Comparison of ENCODE assay signal across 18 mouse cellular contexts in the genomic region with DNA sequence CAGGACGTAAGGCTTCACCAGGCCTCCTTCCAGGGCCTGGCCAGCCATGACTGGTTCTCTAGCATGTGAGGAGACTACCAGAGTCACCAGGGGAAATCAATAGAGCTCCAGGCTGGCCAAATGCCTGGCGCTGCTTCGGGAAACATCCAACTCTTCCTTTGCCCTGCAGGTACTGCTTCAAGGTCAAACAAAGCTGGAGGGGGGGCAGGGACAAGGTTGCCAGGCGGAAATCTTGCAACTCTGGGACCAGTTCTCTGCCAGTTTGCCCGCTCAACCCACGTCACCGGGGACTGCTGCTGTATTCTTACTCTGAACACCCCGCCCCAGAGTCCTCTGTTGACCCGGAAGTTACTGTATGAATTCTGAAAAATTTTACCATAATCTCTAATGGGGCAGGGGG. TPM values are rescaled to one million over a fixed set of nuclear protein-coding genes. Genes with fewer than 3 reads are reported as not detected.
DNase-seq lines count a peak whose midpoint lies in the region; ATAC-seq and TF ChIP-seq lines count a peak whose summit lies in the region.
"Had no signal": no experiment of that assay in that cellular context is flagged by ENCODE, and none has a peak within 500 bp of the region (broad histone marks: within the 10 kb centered on the region; RNA-seq: fewer than 3 reads in every experiment).

No protein-coding gene starts in this region.

- 77% methylated on average over 9 of the region's 9 CpGs for WGBS in kidney, embryonic 16.5 days

- H3K4me3 ChIP-seq in kidney, embryonic 16.5 days (ENCODE audit: low read length) = no peak overlapping the region
- H3K4me3 ChIP-seq: forebrain, embryonic 10.5 days; heart, embryonic 15.5 days; limb, embryonic 12.5 days; midbrain, embryonic 10.5 days; neural tube, embryonic 13.5 days had no signal

- TF ChIP-seq CTCF in brain, embryonic 14.5 days (IDR thresholded peaks at IDR 0.05; ENCODE audit: borderline replicate concordance, extremely low read depth, insufficient read depth, insufficient read length) = no peak

- H3K9ac ChIP-seq in kidney, embryonic 16.5 days (replicated peaks; ENCODE audit: low read length) = no peak overlapping the region
- H3K9ac ChIP-seq: heart, embryonic 15.5 days; limb, embryonic 12.5 days; neural tube, embryonic 13.5 days had no signal

- no peak for ATAC-seq in kidney, embryonic 16.5 days (ENCODE audit: low FRiP score, low TSS enrichment)
- ATAC-seq: CD4-positive, CD25-positive, alpha-beta regulatory T cell, adult 4 months had no signal

- TF ChIP-seq POLR2A in brain, embryonic 14.5 days (IDR thresholded peaks at IDR 0.05; ENCODE audit: borderline replicate concordance, extremely low read depth, insufficient read depth, insufficient read length, poor library complexity, severe bottlenecking) = no peak

- no peaks in the 10 kb centered on the region for H3K9me3 ChIP-seq in kidney, embryonic 16.5 days (ENCODE audit: low read length)
- H3K9me3 ChIP-seq: forebrain, embryonic 10.5 days; G1E; heart, embryonic 15.5 days; midbrain, embryonic 10.5 days; neural tube, embryonic 13.5 days had no signal

- peak; percentile 56 for DNase-seq in adrenal gland, postnatal 10 days
- DNase-seq in adrenal gland, adult 2 months = no peak
- DNase-seq in kidney, adult 18-20 months = peak; percentile 36
- peak; percentile 8 for DNase-seq in brain, embryonic 14.5 days (ENCODE audit: low read depth)
- peak; percentile 9 for DNase-seq in kidney, postnatal 14 days
- DNase-seq in heart, postnatal 4 days = no peak
- no peak for DNase-seq in gastrocnemius, postnatal 36 days
- DNase-seq: heart, adult 18-20 months; spleen, adult 18-20 months; thymus, postnatal 14 days had no signal

- no peaks in the 10 kb centered on the region for H3K36me3 ChIP-seq in kidney, embryonic 16.5 days (ENCODE audit: insufficient read depth, low read length)
- H3K36me3 ChIP-seq: forebrain, embryonic 10.5 days; G1E; heart, embryonic 15.5 days; limb, embryonic 12.5 days; midbrain, embryonic 10.5 days; neural tube, embryonic 13.5 days had no signal

- intact Hi-C loops in gastrocnemius, postnatal 36 days (cut with DNase I) = no loop called here

- H3K27ac ChIP-seq in kidney, embryonic 16.5 days (ENCODE audit: low read length) = no peak overlapping the region
- H3K27ac ChIP-seq: forebrain, embryonic 10.5 days; heart, embryonic 15.5 days; limb, embryonic 12.5 days; midbrain, embryonic 10.5 days; neural tube, embryonic 13.5 days had no signal

- H3K4me2 ChIP-seq in kidney, embryonic 16.5 days (replicated peaks; ENCODE audit: low read depth, low read length) = no peak overlapping the region
- H3K4me2 ChIP-seq: heart, embryonic 15.5 days; limb, embryonic 12.5 days; neural tube, embryonic 13.5 days had no signal

- no peaks in the 10 kb centered on the region for H3K4me1 ChIP-seq in kidney, embryonic 16.5 days (ENCODE audit: insufficient read depth, low read length)
- H3K4me1 ChIP-seq: forebrain, embryonic 10.5 days; heart, embryonic 15.5 days; limb, embryonic 12.5 days; midbrain, embryonic 10.5 days; neural tube, embryonic 13.5 days had no signal

- H3K27me3 ChIP-seq in kidney, embryonic 16.5 days (ENCODE audit: insufficient read depth, low read length) = no peaks in the 10 kb centered on the region
- H3K27me3 ChIP-seq: heart, embryonic 15.5 days; limb, embryonic 12.5 days; neural tube, embryonic 13.5 days had no signal

RNA-seq across cellular contexts. Expression of a gene that starts 18.5 kb away (rescaled TPM):
- total RNA-seq in adrenal gland, postnatal 10 days (2021) = 10 to 100 TPM; 63.8 to 81.7 TPM
- total RNA-seq in adrenal gland, adult 2 months (2021) = 100 to 1,000 TPM; 107 to 186 TPM
- polyA plus RNA-seq in adrenal gland, adult 2 months (2012; rRNA removed) = 9.0 and 9.5 TPM in 2 replicates
- 10.5 and 11.2 TPM in 2 replicates for polyA plus RNA-seq in kidney, embryonic 16.5 days (2015; fragmentation: Nextera tagmentation; extraction: Ambion mirVana)
- polyA plus RNA-seq in brain, embryonic 14.5 days (2012; rRNA removed) = 5.1 and 6.0 TPM in 2 replicates
- total RNA-seq in heart, postnatal 4 days (2021) = 1 to 10 TPM; 2.8 to 3.0 TPM
- total RNA-seq in gastrocnemius, postnatal 36 days (2021) = 1 to 10 TPM; 1.3 to 1.6 TPM

Comparison
In these comparisons a context has a peak if more than half of its experiments do, and no peak if none do; other contexts are left out.
1. DNase-seq: peak in adrenal gland, postnatal 10 days (single experiment), kidney, adult 18-20 months (single experiment), brain, embryonic 14.5 days (single experiment) and kidney, postnatal 14 days (single experiment); none in adrenal gland, adult 2 months (single experiment), heart, postnatal 4 days (single experiment) and gastrocnemius, postnatal 36 days (0 of 2).
2. RNA of a gene that starts 18.5 kb away (total RNA-seq): 107 to 186 TPM in adrenal gland, adult 2 months and 63.8 to 81.7 TPM in adrenal gland, postnatal 10 days; 2.8 to 3.0 TPM in heart, postnatal 4 days and 1.3 to 1.6 TPM in gastrocnemius, postnatal 36 days; every median in the first group is over 10 times any median in the second.